Mouse (Mus musculus) limb, embryonic 11.5 days (tissue): ENCODE data around the gene Ano7. TPM values are rescaled to one million over a fixed set of nuclear protein-coding genes. Genes with fewer than 3 reads are reported as not detected.
"Not testable (repeated sequence)": the region's sequence is repeated elsewhere in the genome, so short reads cannot be mapped to it uniquely, and the experiment has no call there.

Experiments
- ATAC-seq: fragments of 200-750 bp; cut with Nextera tagmentation; 2 replicates; pipeline ENCODE4 v1.8.0; 2017; ENCODE audit warnings: low read depth; ENCODE audit not compliant: insufficient number of reproducible peaks, low FRiP score, low TSS enrichment
- DNase-seq: peaks from one replicate; pipeline ENCODE4 v3.0.0-alpha.2; 2015; ENCODE audit warnings: low spot score
- H3K27ac ChIP-seq: fragments of 300-500 bp; sonication (generic); replicated peaks from 2 replicates; pipeline ENCODE4 v1.5.1; 2014; ENCODE audit warnings: low read depth, mild to moderate bottlenecking, low read length
- H3K27me3 ChIP-seq: fragments of 300-500 bp; sonication (generic); 2 replicates; pipeline ENCODE4 v1.6.1; 2014; ENCODE audit warnings: mild to moderate bottlenecking, low read length, mixed read lengths; ENCODE audit not compliant: control insufficient read depth, insufficient read depth
- H3K36me3 ChIP-seq: fragments of 300-500 bp; sonication (generic); 2 replicates; pipeline ENCODE4 v1.6.1; 2014; ENCODE audit warnings: mild to moderate bottlenecking, low read length, moderate library complexity, mixed read lengths; ENCODE audit not compliant: control insufficient read depth, insufficient read depth
- H3K4me1 ChIP-seq: fragments of 300-500 bp; sonication (generic); 2 replicates; pipeline ENCODE4 v1.6.1; 2014; ENCODE audit warnings: low read length, mixed read lengths; ENCODE audit not compliant: control insufficient read depth, insufficient read depth
- H3K4me2 ChIP-seq: fragments of 300-500 bp; sonication (generic); 2 replicates; pipeline ENCODE4 v1.6.1; 2014; ENCODE audit warnings: low read depth, mild to moderate bottlenecking, moderate library complexity; ENCODE audit not compliant: severe bottlenecking
- H3K4me3 ChIP-seq: fragments of 300-500 bp; sonication (generic); 2 replicates; pipeline ENCODE4 v1.5.1; 2014; ENCODE audit warnings: low read depth, low read length
- H3K9ac ChIP-seq: fragments of 300-500 bp; sonication (generic); 2 replicates; pipeline ENCODE4 v1.6.1; 2014; ENCODE audit warnings: mild to moderate bottlenecking, low read length
- H3K9me3 ChIP-seq: fragments of 300-500 bp; sonication (generic); 2 replicates; pipeline ENCODE4 v1.6.1; 2016; ENCODE audit warnings: low read length; ENCODE audit not compliant: control insufficient read depth
- WGBS: fragments of 180-500 bp; shearing (Covaris S2); extraction: QIAGEN DNeasy Blood & Tissue Kit; methylation state at CpG from one replicate; pipeline ENCODE4 v1.1.7; 2014; 5-methylcytosine and 5-hydroxymethylcytosine counted together
- polyA plus RNA-seq: library from polyadenylated mRNA; unstranded; fragments of >200 nt; fragmentation: Nextera tagmentation; extraction: Ambion mirVana; gene quantifications from 2 replicates; pipeline ENCODE4 v1.2.1, GENCODE M21; 2014

The Ano7 gene
- polyA plus RNA-seq, 1 experiment from 2014 or later: 1.5 TPM

DNA sequence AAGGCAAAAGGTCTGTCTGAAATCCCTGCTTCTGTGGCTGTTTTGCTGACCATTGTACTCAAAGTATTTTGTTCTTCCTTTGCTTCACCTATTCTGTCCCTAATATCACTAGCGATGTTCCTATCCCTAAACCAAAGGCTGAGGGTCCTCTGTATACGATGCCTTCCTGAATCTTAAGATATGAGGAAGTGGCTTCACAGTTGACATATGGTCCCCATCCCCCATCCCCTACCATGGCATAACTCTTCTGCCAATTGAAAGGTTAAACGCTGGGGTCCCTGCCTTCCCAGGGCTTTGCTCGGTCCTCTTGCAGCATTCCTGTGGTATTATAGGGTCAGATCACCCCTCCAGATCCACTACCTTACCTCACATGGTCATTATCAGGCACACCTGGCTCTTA lies 29.7 kb downstream of the Ano7 start:
- 81% methylated on average over 4 of the region's 4 CpGs for WGBS
- H3K4me2 ChIP-seq: no peak overlapping the region
- H3K36me3 ChIP-seq: peaks cover 16% of the 10 kb centered on the region

GRCm38 (mm10) chr1:93432087-93432486 lies 58.4 kb downstream of the Ano7 start:
- H3K4me3 ChIP-seq: no peak overlapping the region
- DNase-seq: no peak
- H3K27ac ChIP-seq: no peak overlapping the region
- ATAC-seq: no peak
- H3K4me2 ChIP-seq: no peak overlapping the region
- no peaks in the 10 kb centered on the region for H3K9me3 ChIP-seq
- H3K36me3 ChIP-seq: peaks cover 30% of the 10 kb centered on the region
- no peaks in the 10 kb centered on the region for H3K4me1 ChIP-seq
- WGBS: 91% methylated on average over 6 of the region's 6 CpGs
- H3K9ac ChIP-seq: no peak overlapping the region
- no peaks in the 10 kb centered on the region for H3K27me3 ChIP-seq

More for the DNA sequence above, 29.7 kb downstream of the Ano7 start:
- Histone ChIP-seq H3K9ac (no peak overlapping the region), H3K9me3 (no peaks in the 10 kb centered on the region; the same call in 1 of the 2 replicates), H3K27me3 (no peaks in the 10 kb centered on the region), H3K27ac (no peak overlapping the region), H3K4me1 (peaks cover 3% of the 10 kb centered on the region; the same call in 1 of the 2 replicates), H3K4me3 (no peak overlapping the region)
- DNase-seq (no peak), ATAC-seq (no peak)

- H3K36me3 ChIP-seq: peaks cover 9% of the 10 kb centered on the region
- 97% methylated on average over 1 of the region's 1 CpGs for WGBS
Observed at GRCm38 (mm10) chr1:93439321-93439720, 65.6 kb downstream of the Ano7 start.

GRCm38 (mm10) chr1:93444405-93445110 lies 70.8 kb downstream of the Ano7 start:
- ATAC-seq (peak; percentile 76), DNase-seq (peak; percentile 81)
- peak overlapping the region; percentile 65 for H3K4me2 ChIP-seq
- H3K4me1 ChIP-seq: peaks cover 14% of the 10 kb centered on the region
- H3K4me3 ChIP-seq: peak overlapping the region; percentile 93
- H3K9me3 ChIP-seq: no peaks in the 10 kb centered on the region
- no peaks in the 10 kb centered on the region for H3K27me3 ChIP-seq
- 7% methylated on average over 18 of the region's 18 CpGs for WGBS
- peak overlapping the region; percentile 87 for H3K9ac ChIP-seq
- peak overlapping the region; percentile 85 for H3K27ac ChIP-seq
- peaks cover 2% of the 10 kb centered on the region; the same call in 1 of the 2 replicates for H3K36me3 ChIP-seq

More at GRCm38 (mm10) chr1:93439321-93439720, 65.6 kb downstream of the Ano7 start:
- Histone ChIP-seq H3K4me2 (no peak overlapping the region), H3K27ac (no peak overlapping the region), H3K4me3 (no peak overlapping the region), H3K9me3 (no peaks in the 10 kb centered on the region), H3K27me3 (no peaks in the 10 kb centered on the region), H3K4me1 (peaks cover 6% of the 10 kb centered on the region), H3K9ac (no peak overlapping the region)
- no peak for ATAC-seq
- no peak for DNase-seq

- Histone ChIP-seq H3K9me3 (no peaks in the 10 kb centered on the region), H3K4me3 (peak overlapping the region; percentile 93), H3K27ac (peak overlapping the region; percentile 85), H3K4me1 (peaks cover 14% of the 10 kb centered on the region), H3K36me3 (peaks cover 2% of the 10 kb centered on the region; the same call in 1 of the 2 replicates), H3K4me2 (peak overlapping the region; percentile 65), H3K9ac (peak overlapping the region; percentile 87), H3K27me3 (no peaks in the 10 kb centered on the region)
- under 1% methylated on average over 72 of the region's 84 CpGs for WGBS
- DNase-seq: peak; percentile 80
- ATAC-seq: peak; percentile 93
Observed at GRCm38 (mm10) chr1:93445111-93445821, 71.5 kb downstream of the Ano7 start.

GRCm38 (mm10) chr1:93445822-93446162 lies 72.1 kb downstream of the Ano7 start:
- Histone ChIP-seq H3K4me2 (peak overlapping the region; percentile 65), H3K27me3 (no peaks in the 10 kb centered on the region), H3K9me3 (no peaks in the 10 kb centered on the region), H3K36me3 (peaks cover 2% of the 10 kb centered on the region; the same call in 1 of the 2 replicates), H3K9ac (peak overlapping the region; percentile 87), H3K27ac (no peak overlapping the region), H3K4me3 (peak overlapping the region; percentile 93), H3K4me1 (peaks cover 14% of the 10 kb centered on the region)
- peak; percentile 24 for DNase-seq
- WGBS: 19% methylated on average over 3 of the region's 3 CpGs
- ATAC-seq: peak; percentile 31; the same call in 1 of the 2 replicates

GRCm38 (mm10) chr1:93450118-93450517 lies 76.4 kb downstream of the Ano7 start:
- H3K4me3 ChIP-seq, H3K27me3 ChIP-seq, H3K4me2 ChIP-seq, H3K36me3 ChIP-seq, ATAC-seq, DNase-seq, H3K9ac ChIP-seq, H3K9me3 ChIP-seq, H3K27ac ChIP-seq, H3K4me1 ChIP-seq: not testable (repeated sequence)
- WGBS: 83% methylated on average over 5 of the region's 5 CpGs

- no peaks in the 10 kb centered on the region for H3K9me3 ChIP-seq
Observed at GRCm38 (mm10) chr1:93453721-93454255, 80.1 kb downstream of the Ano7 start.

More at GRCm38 (mm10) chr1:93453721-93454255, 80.1 kb downstream of the Ano7 start:
- Histone ChIP-seq H3K36me3 (no peaks in the 10 kb centered on the region), H3K4me2 (no peak overlapping the region), H3K9ac (no peak overlapping the region), H3K27me3 (no peaks in the 10 kb centered on the region), H3K4me3 (no peak overlapping the region), H3K27ac (no peak overlapping the region), H3K4me1 (no peaks in the 10 kb centered on the region)
- ATAC-seq (no peak), DNase-seq (no peak)
